Mouse (Mus musculus) urinary bladder, adult 2 months (tissue): ENCODE measurements around the gene Gimap4. TPM values are rescaled to one million over a fixed set of nuclear protein-coding genes. Genes with fewer than 3 reads are reported as not detected.

Source experiments
- polyA plus RNA-seq: library from polyadenylated mRNA; depleted of rRNA; stranded (reverse); fragments of >200 nt; gene quantifications from 2 replicates; pipeline ENCODE4 v1.2.3, GENCODE M21; 2012; rRNA removed

Gimap4 gene
- polyA plus RNA-seq, 1 experiment = 19.0 TPM

Other genes starting within 250 kb of the Gimap4 start
- 55.6 and 64.6 TPM in 2 replicates for gene Zfp467, start 238.7 kb upstream of the Gimap4 start, polyA plus RNA-seq
- 1.5 and 1.8 TPM in 2 replicates for gene Sspo, start 236.3 kb upstream of the Gimap4 start, polyA plus RNA-seq
- 50.0 and 56.9 TPM in 2 replicates for gene Atp6v0e2, start 146.9 kb upstream of the Gimap4 start, polyA plus RNA-seq
- gene Lrrc61, start 129.8 kb upstream of the Gimap4 start, polyA plus RNA-seq = 12.3 and 13.4 TPM in 2 replicates
- 374 and 453 TPM in 2 replicates for gene Rarres2, start 111.8 kb upstream of the Gimap4 start, polyA plus RNA-seq
- 0.47 and 0.56 TPM in 2 replicates for gene Gm45021, start 94.9 kb upstream of the Gimap4 start, polyA plus RNA-seq
- gene Repin1, start 90.7 kb upstream of the Gimap4 start, polyA plus RNA-seq = 45.0 and 45.4 TPM in 2 replicates
- gene Gm44965, start 90.6 kb upstream of the Gimap4 start, polyA plus RNA-seq = not detected in 2 replicates
- 4.6 and 7.7 TPM in 2 replicates for gene Zfp775, start 82.5 kb upstream of the Gimap4 start, polyA plus RNA-seq
- 5.7 and 6.2 TPM in 2 replicates for gene AI854703, start 57.8 kb upstream of the Gimap4 start, polyA plus RNA-seq
- gene Gimap8, start 37.3 kb upstream of the Gimap4 start, polyA plus RNA-seq = 6.2 and 8.1 TPM in 2 replicates
- gene Gimap9, start 8.4 kb upstream of the Gimap4 start, polyA plus RNA-seq = 5.6 and 6.9 TPM in 2 replicates
- 22.4 and 25.3 TPM in 2 replicates for gene Gimap6, start 23.7 kb downstream of the Gimap4 start, polyA plus RNA-seq
- gene Gm28053, start 34.1 kb downstream of the Gimap4 start, polyA plus RNA-seq = 1.3 and 1.8 TPM in 2 replicates
- 0.65 and 1.0 TPM in 2 replicates for gene Gimap7, start 34.1 kb downstream of the Gimap4 start, polyA plus RNA-seq
- gene Gimap1, start 54.5 kb downstream of the Gimap4 start, polyA plus RNA-seq = 3.0 and 5.5 TPM in 2 replicates
- gene Gimap5, start 61.6 kb downstream of the Gimap4 start, polyA plus RNA-seq = 6.1 and 7.7 TPM in 2 replicates
- gene Gimap3, start 86.3 kb downstream of the Gimap4 start, polyA plus RNA-seq = 5.4 and 7.9 TPM in 2 replicates
- gene Tmem176a, start 156.4 kb downstream of the Gimap4 start, polyA plus RNA-seq = 133 and 146 TPM in 2 replicates
- gene Tmem176b, start 156.9 kb downstream of the Gimap4 start, polyA plus RNA-seq = 391 and 400 TPM in 2 replicates
- gene Aoc1, start 188.3 kb downstream of the Gimap4 start, polyA plus RNA-seq = 0.08 and 0.18 TPM in 2 replicates
- gene 1600015I10Rik, start 245.3 kb downstream of the Gimap4 start, polyA plus RNA-seq = not detected in 2 replicates